Mouse (Mus musculus): ENCODE data around the gene Rab12.
A peak's percentile ranks its signal among the peaks of the same experiment; 100 is the strongest.

Gene Rab12

DNA sequence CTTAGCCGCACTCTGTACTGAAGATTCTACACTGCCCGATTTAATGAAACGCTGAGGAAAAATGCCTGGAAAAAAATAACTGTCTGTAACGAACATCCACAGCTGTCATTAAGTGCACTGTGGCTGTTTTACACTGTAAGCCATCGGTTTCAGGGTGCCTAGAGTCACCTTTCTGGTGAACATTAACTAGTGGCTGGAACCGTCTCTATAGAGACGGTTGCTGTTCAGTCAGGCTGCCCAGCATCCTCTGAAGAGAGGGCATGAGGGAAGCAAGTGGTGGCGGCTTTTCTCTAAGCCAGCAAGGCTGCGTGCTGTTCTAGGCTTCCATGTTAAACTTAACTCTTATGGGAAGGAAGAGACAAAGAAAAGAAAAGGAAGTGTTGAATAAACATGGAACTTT is 22.9 kb downstream of the Rab12 start:
- no peak for DNase-seq

DNA sequence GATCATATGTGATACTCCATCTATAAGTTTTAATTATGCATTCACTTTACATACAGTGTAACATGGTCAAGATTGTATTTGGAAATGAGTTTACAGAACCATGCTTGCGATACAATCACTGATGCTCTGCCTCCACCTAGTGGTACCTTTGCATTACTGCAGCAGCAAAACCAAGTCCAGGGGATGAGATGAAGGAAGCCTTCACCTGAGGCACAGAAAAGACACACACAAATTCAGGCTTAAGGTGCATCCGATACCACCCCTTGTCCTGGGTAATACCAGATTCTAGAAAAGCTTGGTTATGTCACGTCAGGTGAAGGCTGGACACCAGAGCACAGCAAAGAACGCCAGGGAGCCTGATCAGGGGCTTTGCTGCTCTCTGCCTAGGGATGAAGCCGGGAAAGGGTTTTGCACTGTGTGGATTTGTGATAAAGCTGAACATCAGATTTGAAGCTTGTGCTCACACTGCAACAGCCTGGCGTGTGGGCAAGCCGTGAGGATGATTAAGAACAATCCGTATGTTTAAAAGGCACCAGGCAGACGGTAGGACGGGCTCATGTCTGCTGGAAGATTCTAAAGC is 29.4 kb downstream of the Rab12 start:
- DNase-seq, result peak; percentile 59

DNA sequence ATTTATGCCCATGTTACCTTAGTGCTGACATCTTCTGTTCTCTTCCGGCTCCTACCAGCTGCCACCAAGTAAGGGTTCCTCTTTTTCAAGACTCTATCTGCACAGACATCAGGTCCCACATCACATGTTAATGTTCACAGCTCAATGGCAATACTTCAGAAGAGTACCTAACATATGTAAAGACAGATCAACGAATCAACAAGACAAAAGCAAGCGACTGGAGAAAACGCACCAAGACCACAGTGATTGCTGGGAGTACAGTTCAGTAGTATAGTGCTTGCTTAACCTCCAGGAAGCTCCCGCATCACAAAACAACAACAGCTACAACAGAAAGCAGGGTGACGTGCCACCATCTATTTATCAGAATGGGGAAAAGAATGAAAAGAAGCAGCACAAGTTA is 33.0 kb downstream of the Rab12 start:
- no peak for DNase-seq

DNA sequence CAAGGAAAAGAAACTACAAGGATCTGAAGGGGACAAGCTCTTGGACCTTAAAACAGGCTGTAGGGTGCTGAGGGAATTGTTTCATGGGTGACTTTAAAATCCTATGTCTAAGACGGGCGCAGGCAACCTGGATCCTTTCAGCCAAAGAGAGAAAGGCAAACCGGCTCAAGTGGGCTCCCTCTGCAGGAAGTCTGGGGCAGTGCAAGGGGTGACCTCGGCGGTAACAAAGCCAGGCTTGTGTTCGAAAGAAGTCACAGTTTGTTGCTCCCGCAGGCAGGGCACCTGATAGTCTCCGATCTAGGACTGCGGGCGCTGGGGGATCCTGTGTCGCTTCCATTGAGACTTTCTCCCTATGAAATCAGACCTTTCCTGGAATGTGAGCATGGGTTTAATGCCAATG is 33.8 kb downstream of the Rab12 start:
- peak; percentile 68 for DNase-seq

DNA sequence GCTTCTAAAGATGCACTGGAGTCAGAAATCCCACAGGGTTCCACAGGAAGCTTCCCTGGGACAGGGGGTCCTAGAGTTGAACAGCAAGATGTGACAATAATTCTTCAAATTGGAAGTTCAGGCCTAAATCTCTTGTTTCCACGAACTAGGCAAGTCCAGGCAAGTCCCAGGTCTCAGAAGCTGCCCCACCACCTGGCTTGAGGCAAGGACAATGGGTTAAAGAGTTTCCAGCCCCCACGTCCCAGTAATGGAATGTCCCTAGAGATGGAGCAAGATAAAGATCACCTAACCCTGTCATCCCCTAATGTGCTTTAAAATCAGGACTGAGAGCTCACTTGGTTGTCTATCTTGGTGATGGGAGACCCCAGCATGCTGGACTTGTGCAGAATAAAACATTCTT is 34.6 kb downstream of the Rab12 start:
- DNase-seq, result no peak

DNA sequence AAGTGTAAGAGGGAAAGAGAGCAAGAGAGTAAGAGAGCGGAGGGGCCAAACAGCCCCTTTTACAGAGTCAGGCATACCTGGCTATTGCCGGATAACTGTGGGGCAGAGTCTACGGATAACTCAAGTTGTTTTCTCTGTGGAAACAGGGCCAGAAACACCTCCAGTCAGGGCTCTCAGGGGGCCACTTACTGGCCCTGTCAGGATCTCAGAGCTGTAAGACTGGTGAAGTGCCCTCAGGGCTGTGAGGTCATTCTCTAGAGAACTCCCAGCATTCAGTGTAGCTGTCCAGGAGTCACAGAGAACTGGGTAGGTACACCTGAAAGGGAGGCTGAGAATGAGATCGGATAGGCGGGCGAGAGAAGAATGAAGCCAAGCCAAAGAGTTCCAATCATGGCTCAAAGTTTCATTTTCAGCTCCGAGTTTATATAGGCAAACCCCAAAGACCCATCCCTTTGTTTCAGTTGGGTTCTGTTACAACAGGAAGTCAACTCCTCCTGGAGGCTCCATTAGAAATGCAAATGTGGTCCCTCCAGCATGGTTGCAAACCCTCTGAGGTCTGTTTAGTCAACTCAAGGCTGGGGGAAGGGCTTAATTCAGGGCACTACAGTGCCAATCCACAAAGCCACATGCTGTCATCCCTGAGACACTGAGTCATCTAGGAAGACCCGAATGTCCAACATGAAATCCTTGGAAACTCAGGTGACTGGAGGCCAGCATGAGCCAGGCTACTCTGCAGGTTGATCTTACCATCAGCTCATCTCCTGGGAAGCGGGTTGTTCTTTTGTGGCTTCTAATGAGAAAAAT is 35.7 kb downstream of the Rab12 start:
- no peak for DNase-seq

DNA sequence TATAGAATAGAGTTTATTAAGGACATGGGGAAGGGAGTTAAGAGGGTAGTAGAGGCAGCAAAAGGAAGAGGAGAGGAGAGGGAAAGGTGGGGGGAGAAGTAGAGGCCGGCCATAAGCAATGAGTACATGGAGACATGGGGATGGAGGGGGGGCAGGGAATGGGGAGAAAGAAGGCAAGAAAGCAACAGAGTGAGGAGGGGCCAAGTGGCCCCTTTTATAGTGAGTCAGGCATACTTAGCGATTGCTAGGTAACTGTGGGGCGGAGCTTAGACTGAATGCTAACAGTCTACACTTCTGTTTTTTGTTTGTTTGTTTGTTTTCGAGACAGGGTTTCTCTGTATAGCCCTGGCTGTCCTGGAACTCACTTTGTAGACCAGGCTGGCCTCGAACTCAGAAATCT is 38.2 kb downstream of the Rab12 start:
- DNase-seq, result no peak

DNA sequence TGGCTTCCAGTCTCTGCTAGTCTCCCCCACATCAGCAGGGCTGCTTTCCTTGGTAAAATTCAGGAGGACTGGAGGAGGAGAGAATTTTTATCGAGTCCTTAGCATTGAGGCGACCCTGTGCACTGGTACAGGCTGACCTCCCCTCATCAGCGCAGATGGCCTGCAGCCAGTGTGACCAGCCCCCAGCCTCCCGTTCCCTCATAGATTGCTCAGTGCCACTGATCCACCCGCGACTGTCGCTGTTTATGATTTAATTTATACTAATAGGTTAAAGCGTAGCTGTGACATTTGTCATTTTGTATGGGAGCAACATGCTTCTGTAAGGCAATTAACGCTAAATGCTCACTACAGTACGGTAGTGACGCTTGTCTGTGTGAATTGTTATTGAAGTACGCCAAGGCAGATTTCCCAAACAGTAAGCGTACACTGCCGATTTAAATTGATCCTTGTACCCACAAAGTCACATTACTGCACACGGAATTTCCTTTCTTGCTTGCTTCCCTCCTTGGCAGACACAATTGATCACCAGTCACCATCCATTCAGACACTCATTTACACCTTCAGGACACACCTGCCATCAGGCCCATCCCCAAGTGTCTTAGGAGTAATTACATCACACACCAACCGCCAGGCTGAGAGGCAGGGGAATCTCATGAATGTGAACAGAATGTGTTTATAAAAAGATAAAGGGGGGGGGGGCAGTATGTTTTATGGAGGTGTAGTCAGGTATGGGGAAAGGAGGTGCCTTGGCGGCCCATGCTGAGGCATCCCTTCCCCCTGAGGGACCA is 38.8 kb downstream of the Rab12 start:
- DNase-seq, result no peak

DNA sequence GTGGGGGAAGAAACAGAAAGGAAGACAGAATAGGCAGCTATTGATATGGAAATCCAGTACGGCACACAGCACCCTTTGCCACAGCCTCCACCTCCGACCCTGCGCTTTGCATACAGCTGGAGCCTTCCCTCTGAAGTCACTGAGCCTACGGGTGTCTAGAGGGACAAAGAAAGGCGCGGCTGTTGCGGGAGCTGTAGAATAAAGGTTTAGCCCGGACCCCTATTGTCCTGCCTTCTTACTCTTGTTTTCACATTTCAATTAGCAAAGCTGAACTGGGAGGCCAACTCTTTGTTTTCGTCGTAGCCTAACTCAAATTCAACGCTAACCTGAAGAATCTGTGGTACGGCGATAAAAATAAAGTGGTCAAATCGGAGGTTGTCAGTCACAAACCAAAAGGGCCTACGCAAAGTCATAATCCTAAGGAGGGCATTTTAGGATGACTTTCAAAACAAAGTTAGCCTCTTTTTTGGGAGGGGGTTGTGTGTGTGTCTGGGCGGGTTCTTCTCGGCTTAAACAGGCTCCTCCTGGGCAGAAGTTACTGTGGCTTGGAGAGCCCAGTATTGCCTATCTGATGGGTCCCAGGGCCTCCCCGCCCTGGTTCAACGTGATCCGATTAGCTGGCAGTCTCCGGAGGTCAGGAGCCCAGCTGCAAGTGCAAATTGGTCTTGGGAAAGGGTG is 39.6 kb downstream of the Rab12 start:
- DNase-seq, result no peak

DNA sequence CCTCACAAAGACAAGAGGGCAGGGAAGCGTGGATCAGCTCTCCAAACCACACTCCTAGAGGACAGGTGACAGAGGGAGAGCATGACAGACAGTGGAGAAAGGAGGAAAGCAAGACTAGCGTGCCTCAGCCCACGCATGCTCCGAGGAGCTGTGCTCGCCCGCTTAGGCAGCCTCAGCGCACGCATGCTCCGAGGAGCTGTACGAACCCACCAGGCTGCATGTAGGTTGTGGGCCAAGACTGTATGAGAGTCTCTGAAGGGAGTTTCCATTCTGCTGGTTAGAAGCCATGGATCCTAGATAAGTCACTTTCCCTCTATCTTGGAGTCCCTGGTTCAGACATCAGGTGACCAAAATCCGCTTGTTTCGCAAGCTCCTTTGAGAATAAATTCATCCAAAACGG is 40.2 kb downstream of the Rab12 start:
- no peak for DNase-seq

DNA sequence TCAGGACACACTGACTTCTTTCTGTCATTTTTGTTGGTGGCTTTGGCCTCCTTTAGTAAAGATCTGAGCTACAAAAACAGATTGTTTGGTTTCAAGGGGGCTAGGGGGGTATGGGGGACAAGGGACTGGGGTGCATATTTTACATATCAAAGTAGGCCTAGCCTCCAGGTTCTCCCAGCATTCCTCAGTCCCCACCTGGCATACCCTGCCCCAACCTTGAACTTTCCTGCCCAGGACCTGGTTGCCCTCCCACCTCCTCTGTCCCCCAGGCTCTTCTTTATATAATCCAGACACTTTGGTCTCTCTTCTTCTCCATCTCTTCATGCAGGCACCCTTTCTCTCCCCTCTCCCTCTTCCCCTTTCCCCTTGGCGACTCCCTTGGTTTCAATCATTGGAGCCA is 46.3 kb downstream of the Rab12 start:
- no peak for DNase-seq

DNA sequence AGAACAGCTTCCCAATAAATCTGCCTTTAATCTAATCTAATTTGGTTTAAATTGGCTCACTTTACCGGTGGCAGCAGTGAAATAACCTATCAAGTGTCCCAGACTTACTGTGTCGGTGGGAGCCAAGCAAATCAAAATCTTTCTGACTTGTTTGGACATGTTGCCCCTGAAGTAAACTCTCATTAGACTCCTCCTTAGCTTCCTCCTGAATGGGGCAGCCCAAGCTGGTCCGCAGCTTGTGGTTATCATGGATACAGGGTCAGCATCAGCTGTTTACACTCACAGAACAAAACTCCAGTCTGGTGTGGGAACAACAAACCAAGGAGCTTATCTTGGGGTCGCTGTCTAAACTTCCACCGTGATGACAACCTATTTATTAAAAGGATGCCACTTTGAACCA is 47.8 kb downstream of the Rab12 start:
- DNase-seq, result no peak

DNA sequence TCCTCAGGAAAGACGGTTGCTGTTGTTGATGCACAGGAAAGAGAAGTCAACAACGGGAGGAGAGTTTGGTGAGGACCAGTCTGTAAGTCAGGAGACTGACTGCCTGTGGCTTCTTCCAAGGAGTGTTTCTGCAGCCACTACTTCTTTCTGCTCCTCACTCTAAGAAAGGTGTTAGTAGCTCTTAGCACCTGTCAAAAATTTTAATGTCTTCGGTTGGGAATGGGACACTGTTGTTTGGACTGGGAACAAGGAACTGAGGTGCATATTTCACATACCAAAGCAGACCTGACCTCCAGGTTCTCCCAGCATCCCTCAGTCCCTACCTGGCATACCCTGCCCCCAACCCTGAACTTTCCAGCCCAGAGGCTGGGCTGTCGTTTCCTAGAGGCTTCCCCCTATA is 48.3 kb downstream of the Rab12 start:
- no peak for DNase-seq

DNA sequence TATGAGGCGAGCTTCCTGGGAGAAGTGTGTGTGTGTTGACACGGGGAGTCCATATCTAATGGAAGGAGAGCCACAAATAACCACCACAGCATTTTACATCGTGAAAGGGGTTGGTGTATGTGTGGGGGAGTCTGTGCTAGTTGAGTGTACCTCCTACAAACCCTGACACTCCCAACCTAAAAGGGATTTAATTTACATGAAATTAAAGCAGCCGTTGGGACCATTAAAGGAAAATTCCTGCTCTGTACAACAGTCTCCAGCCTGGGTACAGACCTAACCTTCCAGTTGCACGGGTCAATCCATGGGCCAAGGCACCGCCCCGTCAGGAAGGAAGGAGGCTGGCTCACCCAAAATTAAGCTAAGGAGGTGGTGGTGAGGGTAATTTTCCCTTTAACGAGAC is 49.5 kb downstream of the Rab12 start:
- DNase-seq, result no peak

DNA sequence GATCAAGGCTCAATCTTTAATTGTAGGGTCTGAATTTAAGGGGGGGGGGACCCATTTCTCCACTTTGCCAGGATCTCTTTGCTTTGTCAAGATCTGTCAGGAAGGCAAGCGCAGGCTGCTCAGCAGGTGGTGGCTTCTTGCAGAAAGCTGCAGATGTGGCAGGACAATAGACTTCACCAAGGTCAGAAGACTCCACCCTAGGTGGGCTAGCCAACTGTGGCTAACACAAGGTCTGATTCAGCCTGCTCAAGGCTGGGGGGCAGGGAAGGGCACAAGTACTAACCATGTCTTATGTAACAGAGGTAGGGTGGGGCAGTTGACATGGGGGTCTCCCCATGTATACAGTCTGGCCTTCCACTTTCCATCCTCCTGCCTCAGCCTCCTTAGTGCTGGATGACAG is 62.3 kb downstream of the Rab12 start:
- no peak for DNase-seq

DNA sequence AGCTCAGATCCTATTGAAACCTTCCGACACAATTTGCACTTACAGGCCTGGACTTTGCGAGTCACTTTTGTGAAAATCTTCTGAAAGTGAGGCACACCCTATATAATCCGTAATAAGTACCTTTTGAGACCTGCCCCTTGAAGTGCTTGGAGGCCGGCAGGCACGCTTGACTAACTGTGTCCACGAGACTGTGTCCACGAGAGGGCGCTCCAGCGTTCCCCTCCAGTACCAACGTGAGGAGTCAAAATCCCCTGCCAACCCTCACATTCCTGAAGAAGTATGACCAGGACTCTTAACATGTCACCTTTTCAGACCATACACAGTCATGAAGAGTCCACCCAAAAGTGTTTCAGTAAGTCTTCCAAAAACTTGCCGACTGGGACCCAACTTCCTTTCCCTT is 68.4 kb downstream of the Rab12 start:
- DNase-seq, result peak; percentile 73

DNA sequence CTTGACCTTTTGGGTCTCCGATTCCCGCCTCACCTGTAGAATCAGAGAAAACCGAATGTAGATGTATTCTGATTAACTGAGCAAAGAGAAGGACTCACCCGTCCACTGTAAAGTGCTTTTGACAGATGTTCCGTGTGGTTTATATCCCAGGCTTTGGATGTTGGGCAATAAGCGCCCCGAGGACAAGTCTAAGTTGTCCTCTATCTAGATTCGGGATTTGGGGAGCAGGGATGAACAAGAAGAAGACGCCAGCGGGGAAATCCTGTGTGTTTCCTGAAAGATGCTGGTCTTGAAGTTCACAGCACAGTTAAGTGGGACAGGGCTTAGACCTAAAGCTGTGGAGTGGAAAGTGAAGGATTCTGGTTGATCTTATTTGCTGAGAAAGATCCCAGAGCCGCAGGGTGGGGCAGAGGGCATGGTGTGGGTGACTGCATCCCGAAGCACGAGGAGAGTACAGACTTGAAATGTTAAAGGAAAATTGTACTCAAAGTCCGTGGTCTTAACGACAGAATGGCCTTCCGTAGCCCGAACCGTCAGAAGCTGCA is 68.9 kb downstream of the Rab12 start:
- no peak for DNase-seq

DNA sequence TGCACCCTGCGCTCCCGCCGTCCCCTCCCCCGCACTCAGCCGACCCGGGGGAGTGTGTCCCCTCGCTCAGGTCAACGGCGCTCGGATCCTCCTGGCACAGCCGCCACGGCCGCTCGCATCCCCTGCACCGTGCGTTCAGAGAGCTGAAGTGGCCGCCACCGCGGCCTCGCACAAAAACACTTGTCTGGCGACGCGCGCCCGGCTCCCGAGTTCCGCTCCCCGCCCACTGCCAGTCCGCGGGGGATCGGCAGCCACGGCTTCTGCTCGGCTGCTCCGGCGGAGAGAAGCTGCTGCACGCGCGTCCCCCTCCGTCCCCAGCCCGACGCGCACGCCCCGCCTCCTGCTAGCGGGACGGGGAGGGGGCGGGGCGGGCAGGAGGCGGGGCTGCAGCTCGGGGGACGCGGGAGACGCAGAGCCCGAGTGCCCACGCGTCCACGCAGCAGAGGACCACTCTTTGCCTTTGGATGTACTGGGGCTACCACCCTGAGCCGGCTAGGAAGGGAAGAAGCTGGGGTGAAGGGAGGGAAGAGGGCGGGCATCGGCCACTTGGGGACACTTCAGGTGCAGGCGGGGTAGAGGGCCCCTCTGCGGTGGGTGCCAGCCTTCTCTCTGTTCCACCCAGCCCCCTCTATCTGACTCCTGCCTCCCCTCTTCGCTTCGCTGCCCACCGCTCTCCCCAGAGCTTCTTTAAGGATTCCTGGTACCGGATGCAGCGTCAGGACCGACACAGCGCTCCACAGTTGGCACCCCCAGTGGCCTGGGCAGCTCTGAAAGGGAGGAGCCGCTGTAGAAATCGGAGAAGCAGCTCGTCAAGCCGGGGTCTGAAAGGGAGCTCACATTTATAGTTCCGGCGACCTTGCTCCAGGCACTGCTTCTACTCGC is 69.8 kb downstream of the Rab12 start, which contains the start of gene Mtcl1:
Gene Mtcl1 (minus strand): TSS at position 291 of the 882 bp plus-strand sequence.
- peak; percentile 63 for DNase-seq

DNA sequence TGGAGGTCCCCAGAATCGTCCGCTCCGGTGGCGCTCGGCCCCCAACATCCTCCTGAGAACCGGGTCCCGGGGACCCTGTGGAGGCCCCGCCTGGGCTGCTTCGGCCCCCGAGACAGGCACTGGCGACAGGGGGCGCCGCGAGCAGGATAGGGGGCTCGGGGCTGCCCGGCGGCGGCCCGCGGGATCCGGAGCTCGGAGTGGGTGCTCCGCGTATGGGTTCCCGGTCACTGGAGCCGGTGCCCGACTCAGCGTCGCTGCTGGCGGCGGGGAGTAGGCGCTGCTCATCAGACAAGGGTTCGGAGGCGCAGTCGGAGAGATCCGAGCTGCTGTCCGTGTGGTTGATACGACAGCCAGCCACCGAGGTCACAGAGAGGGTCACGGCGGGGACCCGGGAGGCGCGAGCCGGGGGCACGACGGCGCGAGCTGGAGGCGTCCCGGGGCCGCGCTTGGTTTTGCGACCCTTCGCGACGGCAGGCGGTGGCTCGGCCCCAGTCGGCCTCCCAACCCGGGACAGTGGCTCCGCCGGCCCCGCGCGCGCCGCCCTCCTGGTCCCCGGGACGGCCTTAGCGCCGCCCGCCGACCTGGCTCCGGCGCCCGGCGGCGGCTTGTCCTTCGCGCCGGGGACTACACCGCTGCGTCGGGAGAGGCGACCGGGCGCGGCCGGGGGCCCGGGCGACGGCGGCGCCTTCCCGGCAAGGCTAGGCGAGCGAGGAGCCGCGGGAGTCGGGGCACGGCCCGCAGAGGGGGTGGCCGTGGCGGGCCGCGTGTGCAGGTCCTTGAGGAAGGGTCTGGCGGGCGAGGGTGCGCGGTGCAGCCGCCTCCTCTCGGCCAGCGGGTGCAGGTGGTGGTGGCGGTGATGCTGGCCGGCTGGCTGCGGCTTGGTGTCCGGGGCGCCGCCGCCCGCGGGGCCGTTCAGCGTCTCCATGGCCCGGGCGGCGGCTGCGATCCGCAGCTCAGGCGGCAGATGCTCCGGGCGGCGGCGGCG is 70.8 kb downstream of the Rab12 start:
- peak; percentile 58 for DNase-seq

DNA sequence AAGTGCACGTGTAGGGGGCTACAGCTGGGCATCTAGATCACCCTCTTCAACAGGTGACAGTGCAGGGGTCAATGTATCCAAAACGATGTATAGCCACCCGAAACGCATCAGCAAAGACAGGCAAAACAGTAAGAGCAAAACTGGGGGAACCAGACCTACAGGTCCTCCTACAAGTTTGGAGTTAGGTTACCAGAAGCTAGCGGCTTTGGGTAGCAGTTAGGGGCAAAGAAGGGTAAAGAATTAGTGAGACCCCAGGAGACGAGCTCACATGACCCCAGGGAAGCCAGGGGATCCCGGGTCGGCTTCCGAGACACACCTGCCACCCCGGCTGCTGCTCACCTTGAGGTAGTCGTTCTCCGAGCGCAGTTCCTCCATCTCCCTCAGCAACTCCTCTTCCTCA is 71.6 kb downstream of the Rab12 start:
- no peak for DNase-seq

DNA sequence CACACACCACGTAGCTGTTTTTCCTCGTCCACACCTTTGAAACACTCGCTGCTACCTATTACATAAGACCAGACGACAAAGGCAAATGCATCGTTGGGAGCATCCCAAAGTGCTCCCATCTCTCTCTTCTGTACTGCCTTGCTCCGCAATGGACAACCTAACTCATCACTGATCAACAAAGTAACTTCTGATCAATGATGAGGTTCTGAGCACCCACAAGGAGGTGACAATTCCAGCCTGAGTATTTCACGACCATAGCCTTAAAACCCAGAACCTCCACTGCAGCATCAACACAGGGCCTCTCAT is 72.6 kb downstream of the Rab12 start:
- no peak for DNase-seq

All from thymus, postnatal 14 days (tissue).